Mouse (Mus musculus) retina, embryonic 14.5 days (tissue): Measurements from ENCODE around the gene Gm8356.
"Not testable (repeated sequence)": the region's sequence is repeated elsewhere in the genome, so short reads cannot be mapped to it uniquely, and the experiment has no call there.

Experiments used
- DNase-seq: peaks from one replicate; pipeline ENCODE4 v3.0.0-alpha.2; 2015; ENCODE audit warnings: low spot score

Gm8356 gene

GRCm38 (mm10) chr14:6537190-6537589 is at the start of gene Gm8356:
Gene Gm8356 (minus strand): TSS chr14:6537290.
- DNase-seq, result not testable (repeated sequence)

GRCm38 (mm10) chr14:6486331-6486730 is 50.8 kb downstream of the Gm8356 start:
- DNase-seq, result not testable (repeated sequence)

GRCm38 (mm10) chr14:6485541-6485940 is 51.5 kb downstream of the Gm8356 start:
- DNase-seq, result not testable (repeated sequence)

- DNase-seq, result not testable (repeated sequence)
Measured at GRCm38 (mm10) chr14:6482126-6482525, 55.0 kb downstream of the Gm8356 start.
